Mouse (Mus musculus) cerebellum, postnatal 4 days (tissue): Measurements from ENCODE around the gene Trim30c.
"Not testable (repeated sequence)": the region's sequence is repeated elsewhere in the genome, so short reads cannot be mapped to it uniquely, and the experiment has no call there.

Source experiments
- DNase-seq, 2 experiments: peaks; one replicate each; pipeline ENCODE4 v3.0.0; 2022; ENCODE audit warnings: low spot score in 2 of 2, mixed read lengths in 1 of 2

The Trim30c gene

DNA sequence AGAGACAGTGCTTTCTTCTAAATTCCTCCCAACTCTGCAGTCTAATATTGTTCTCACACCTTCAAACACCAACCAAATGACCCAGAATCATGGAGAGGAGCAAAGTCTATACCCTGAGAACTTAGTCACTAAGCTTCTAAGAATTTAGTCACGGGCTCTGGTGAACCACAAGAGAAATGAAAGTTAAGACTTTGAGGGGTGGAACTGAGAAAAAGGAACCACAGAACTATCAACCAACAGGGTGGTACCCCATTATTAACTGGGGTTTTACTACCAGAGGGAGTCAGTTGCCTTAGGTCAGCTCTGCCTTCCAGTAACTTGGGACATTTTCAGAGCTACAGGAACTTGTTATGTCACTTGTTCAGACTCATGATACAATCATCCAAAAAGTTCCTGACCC lies at the start of gene Trim30c:
Gene Trim30c (minus strand): TSS at position 140 of the 400 bp plus-strand sequence.
- no peak for DNase-seq

DNA sequence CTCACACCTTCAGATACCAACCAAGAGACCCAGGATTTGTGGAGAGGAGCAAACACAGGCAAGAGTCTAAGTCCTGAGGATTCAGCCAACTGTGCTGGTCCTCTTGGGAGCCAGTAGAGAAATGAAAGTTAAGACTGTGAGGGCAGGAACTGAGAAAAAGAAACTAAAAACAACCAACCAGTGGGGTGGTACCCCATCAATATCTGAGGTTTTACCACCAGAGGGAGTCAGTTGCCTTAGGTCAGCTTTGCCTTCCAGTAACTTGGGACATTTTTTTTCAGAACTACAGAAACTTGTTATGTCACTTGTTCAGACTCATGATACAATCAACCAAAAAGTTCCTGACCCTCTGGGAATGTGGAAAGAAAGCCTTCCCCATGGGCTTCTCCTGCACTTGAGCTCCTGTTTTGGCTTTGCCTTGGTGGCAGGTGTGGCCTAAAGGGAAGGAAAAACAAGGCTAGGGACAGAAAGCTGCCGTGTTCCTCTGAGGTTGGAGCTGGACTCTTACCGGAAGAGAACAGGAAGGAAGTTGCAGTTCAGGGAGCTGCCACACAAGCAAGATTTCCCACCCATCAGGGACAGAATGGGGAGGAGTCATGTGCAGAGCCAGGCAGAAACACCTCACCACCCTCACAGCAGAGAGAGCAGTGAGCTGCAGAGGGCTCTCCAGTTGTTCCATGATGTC lies 45.5 kb upstream of the Trim30c start:
- DNase-seq: no peak

DNA sequence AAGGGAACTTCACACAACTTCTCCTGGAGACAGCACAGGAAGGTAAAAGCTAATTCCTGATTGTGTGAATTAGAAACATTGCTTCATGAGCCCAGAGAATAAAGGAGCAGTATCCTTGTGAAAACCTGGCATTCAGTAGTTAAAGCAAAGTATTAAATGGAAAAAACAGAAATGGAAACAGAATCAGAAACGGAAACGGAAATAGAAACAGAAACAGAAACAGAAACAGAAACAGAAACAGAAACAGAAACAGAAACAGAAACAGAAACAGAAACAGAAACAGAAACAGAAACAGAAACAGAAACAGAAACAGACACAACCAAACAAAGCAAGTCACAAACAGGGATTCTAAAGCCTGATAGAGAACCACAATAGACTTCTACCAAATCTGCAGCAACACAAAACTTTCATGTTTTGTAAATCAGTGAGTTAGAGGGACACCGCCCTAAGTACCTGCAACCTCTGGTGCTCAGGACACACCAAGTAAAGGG lies 3.9 kb upstream of the Trim30c start:
- no peak for DNase-seq

DNA sequence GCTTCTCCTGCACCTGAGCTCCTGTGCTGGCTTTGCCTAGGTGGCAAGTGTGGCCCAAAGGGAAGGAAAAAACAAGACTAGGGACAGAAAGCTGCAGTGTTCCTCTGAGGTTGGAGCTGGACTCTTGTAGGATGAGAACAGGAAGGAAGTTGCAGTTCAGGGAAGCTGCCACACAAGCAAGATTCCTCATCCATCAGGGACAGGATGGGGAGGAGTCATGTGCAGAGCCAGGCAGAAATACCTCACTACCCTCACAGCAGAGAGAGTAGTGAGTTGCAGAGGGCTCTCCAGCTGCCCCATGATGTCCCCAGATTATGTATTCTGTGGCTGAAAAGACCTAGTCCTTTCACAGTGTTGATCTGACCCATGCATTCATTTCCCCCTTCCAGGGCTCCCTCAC lies 503 bp upstream of the Trim30c start:
- DNase-seq: no peak

DNA sequence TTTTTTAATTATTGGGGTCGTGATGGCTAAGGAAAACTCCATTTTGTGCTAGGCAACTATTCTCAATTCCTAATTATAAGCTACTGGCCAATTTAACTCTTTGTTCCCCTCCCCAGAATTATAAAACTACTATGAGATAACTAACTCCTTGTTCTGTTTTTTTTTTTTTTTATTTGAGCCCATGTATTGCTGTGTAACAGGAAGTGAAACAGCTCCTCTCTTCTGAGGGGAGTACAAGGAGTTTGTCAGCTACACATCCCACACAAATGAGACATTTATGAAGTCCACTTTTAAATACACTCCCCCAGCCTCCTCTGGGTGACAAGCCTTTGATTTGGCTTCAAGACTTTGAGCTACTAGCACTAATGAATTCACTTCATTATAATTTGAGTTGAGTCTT lies 2.1 kb downstream of the Trim30c start:
- DNase-seq: no peak

DNA sequence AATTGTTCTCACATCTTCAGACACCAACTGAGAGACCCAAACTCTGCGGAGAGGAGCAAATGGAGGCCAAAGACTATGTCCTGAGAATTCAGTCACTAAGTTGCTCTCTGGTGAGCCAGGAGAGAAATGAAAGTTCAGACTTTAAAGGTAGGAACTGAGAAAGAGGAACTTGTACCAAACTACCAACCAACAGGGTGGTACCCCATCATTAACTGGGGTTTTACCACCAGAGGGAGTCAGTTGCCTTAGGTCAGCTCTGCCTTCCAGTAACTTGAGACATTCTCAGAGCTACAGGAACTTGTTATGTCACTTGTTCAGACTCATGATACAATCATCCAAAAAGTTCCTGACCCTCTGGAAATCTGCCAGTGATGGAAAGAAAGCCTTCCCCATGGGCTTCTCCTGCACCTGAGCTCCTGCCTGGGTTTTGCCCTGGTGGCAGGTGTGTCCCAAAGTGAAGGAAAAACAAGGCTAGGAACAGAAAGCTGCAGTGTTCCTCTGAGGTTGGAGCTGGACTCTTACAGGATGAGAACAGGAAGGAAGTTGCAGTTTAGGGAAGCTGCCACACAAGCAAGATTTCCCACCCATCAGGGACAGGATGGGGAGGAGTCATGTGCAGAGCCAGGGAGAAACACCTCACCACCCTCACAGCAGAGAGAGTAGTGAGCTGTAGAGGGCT lies 30.8 kb downstream of the Trim30c start, which contains the start of gene Trim30b:
Gene Trim30b (minus strand): TSS at position 149 of the 679 bp plus-strand sequence.
- no peak for DNase-seq

DNA sequence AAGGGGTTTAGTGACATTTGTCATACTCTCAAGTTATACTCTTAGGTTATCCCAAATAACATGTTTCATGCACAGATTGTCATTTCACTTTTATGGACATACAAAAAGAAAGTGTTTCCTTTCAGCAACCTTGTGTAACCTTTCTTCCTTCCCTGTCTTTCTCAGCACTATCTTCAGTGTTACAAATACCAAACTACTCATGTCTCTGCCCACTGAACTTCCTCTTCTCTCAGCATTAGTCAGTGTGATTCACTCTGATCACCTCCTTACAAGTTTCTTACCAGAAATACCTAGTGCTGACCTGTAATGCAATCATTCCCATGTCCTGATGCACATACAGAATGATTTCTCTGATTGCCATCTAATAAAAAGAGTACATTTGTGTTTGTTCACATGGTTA lies 34.3 kb downstream of the Trim30c start:
- no peak for DNase-seq

DNA sequence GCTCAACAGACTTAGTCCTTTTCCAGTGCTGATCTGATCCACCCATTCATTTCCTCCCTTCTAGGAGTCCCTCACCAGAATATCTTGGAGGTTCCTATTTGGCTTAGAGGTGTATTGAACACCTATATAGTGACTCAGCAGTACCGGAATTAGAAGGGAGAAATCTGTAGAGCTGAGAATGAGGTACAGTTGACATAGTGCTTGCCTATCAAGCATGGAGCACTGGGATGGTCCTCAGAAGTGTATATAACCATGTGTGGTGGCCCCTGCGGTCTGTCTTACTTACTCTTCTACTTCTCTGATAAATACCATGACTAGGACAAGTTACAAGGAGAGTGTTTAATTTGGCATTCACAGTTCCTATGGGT lies 47.1 kb downstream of the Trim30c start:
- DNase-seq: no peak

DNA sequence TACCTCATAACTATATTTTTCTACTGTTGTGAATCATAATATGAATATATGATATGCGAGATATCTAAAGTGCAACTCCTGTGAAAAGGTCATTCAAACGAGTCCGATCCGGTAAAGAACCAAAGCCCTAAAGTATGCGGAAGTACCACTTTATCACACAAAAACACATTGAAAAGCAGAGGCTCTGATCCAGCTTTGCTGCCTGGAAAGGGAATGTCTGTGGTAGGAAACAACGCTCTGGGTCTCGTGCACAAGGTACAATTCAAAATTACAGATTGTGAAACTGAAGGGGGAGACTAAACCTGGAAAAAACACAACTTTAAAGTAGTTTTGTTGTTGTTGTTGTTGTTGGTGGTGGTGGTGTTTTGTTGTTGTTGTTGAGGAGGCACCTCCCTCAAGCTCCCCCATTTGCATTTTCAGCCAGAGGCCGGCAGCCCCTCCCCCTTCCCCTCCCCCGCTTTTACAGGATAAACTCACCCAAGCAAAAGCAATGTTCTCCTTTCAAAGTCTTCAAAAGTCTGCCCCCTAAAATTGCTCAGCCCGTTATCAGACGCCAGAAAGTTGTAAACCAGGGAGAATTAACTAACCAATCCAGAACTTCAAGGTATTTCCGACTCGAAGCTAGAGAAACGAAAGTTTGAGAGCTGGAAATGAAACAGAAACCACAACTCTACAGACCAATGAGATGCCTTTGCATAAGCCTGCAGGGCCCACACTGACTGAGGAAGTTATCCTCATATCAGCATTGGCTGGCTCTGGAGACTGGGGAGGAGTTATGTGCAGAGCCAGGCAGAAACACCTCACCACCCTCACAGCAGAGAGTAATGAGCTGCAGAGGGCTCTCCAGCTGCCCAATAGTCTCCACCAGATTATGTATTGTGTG lies 47.7 kb downstream of the Trim30c start, which contains the start of gene Trim12c:
Gene Trim12c (minus strand): TSS at position 646 of the 883 bp plus-strand sequence.
- peak in 1 of 2 experiments; percentile 3 for DNase-seq

DNA sequence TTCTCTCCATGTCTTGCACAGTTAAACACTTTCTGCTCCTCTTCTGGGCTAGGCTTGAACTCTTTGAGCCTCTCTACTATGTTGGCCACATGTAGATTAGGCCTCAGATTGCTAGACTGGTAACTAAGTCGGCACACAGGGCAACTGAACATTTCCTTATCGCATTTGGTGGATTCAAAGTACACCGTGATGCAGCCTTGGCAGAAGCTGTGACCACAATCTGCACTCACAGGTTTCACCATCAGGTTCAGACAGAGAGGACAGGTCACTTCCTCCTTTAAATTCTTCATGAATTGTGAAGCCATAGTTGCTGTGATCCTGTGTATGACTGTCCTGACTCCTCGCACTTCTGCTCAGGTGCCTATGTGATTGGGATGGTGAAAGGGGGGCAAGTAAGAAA lies 52.6 kb downstream of the Trim30c start:
- DNase-seq: not testable (repeated sequence)

DNA sequence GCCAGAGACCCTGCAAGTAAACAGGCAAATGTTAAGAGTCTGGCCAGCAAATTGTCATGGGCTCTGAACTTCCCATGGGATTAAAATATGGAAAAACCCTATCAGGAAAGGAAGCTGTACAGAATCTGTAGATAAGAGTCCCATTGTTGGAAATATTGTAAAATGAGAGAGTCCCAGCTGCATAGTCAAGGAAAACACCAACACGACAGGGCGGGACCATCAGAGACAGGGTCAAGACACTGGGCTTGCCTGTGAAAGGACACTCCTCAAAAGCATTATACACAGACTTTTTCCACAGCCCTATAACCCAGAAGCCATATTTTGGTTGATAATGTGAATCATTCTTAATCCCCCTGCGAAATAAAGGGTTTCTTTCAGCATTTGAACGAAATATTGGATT lies 59.9 kb downstream of the Trim30c start:
- not testable (repeated sequence) for DNase-seq

DNA sequence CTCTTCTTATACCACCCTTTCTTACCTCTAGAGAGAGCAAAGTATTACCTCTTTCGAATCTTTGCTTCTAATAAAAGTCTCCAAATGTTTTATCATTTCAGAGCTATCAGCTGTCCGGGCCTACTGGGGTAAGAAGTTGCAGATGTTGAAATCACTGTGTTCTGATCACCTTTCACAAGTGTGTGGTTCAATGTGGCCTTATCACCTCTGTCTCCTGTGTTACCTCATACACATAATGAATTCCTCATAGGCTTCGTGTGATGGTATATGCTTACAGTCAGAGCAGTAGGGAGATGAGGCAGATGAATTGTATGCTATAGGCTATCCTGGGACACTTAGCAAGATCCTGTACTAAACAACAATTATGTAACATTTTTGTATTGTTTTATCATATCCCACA lies 65.1 kb downstream of the Trim30c start:
- DNase-seq: not testable (repeated sequence)
